In genomic region chr8:106892806-106893451, GRCm38 (mm10) we compare ENCODE assay signal across 8 mouse cellular contexts. TPM values are rescaled to one million over a fixed set of nuclear protein-coding genes. Genes with fewer than 3 reads are reported as not detected.
DNase-seq lines count a peak whose midpoint lies in the region; ATAC-seq and TF ChIP-seq lines count a peak whose summit lies in the region.

No protein-coding gene starts in this region.

- DNase-seq in gastrocnemius, postnatal 25 days: peak; percentile 50
- DNase-seq in gastrocnemius, adult 18-20 months (ENCODE audit: low spot score): no peak
- DNase-seq in c-Kit-positive CD71-positive TER-119-negative erythroid progenitor cells, embryonic 14.5 days (ENCODE audit: low read depth): peak; percentile 25
- DNase-seq in heart, postnatal 0 days (ENCODE audit: low spot score): peak; percentile 41
- peak in 1 of 3 experiments; percentile 23 for DNase-seq in liver, embryonic 14.5 days (ENCODE audit: low read depth in 3 of 3, low spot score in 3 of 3)
- DNase-seq in neural tube, embryonic 11.5 days (ENCODE audit: low spot score): peak; percentile 69
- DNase-seq in B cell, adult 2 months: no peak

- H3K4me3 ChIP-seq in heart, postnatal 0 days (ENCODE audit: low read depth, low read length): peak overlapping the region; percentile 85
- peak overlapping the region; percentile 71 to 92 for H3K4me3 ChIP-seq in liver, embryonic 14.5 days (ENCODE audit: insufficient read depth in 1 of 2, low read depth in 2 of 2, low read length in 2 of 2)
- peak overlapping the region; percentile 96 for H3K4me3 ChIP-seq in neural tube, embryonic 11.5 days (ENCODE audit: low read depth, low read length)

- peak overlapping the region; percentile 89 for H3K9ac ChIP-seq in heart, postnatal 0 days (replicated peaks; ENCODE audit: low read depth, low read length)
- peak overlapping the region; percentile 84 for H3K9ac ChIP-seq in liver, embryonic 14.5 days (replicated peaks)
- peak overlapping the region; percentile 98 for H3K9ac ChIP-seq in neural tube, embryonic 11.5 days (ENCODE audit: low read length)

- peak overlapping the region; percentile 74 for H3K4me2 ChIP-seq in heart, postnatal 0 days (ENCODE audit: low read depth, low read length)
- H3K4me2 ChIP-seq in liver, embryonic 14.5 days (ENCODE audit: low read depth): peak overlapping the region; percentile 87
- peak overlapping the region; percentile 51 for H3K4me2 ChIP-seq in neural tube, embryonic 11.5 days (ENCODE audit: low read depth)

- under 1% methylated on average over 49 of the region's 57 CpGs for WGBS in heart, postnatal 0 days
- WGBS in liver, embryonic 14.5 days (ENCODE audit: insufficient replicate concordance): under 1% methylated on average over 57 of the region's 57 CpGs
- under 1% methylated on average over 39 of the region's 57 CpGs for WGBS in neural tube, embryonic 11.5 days

- peaks cover 13% of the 10 kb centered on the region for H3K4me1 ChIP-seq in heart, postnatal 0 days (ENCODE audit: control insufficient read depth, insufficient read depth)
- H3K4me1 ChIP-seq in liver, embryonic 14.5 days (replicated peaks; ENCODE audit: control insufficient read depth in 2 of 2, insufficient read depth in 2 of 2, low read length in 1 of 2): peaks cover 7 to 8% of the 10 kb centered on the region in 2 experiments
- 0 out of 2 replicates have a peak, but pooled peaks cover 5% of the 10 kb centered on the region for H3K4me1 ChIP-seq in neural tube, embryonic 11.5 days (ENCODE audit: control insufficient read depth, insufficient read depth, low read length)

- ATAC-seq in CD4-positive, CD25-positive, alpha-beta regulatory T cell, adult 4 months: peak; percentile 36
- peak; percentile 79 for ATAC-seq in heart, postnatal 0 days (ENCODE audit: insufficient read depth, low read depth)
- peak; percentile 80 for ATAC-seq in liver, embryonic 14.5 days (ENCODE audit: insufficient read depth)
- ATAC-seq in neural tube, embryonic 11.5 days (ENCODE audit: insufficient read depth, low FRiP score, low TSS enrichment): peak; percentile 76

- no peak for TF ChIP-seq EP300 in heart, postnatal 0 days (IDR thresholded peaks at IDR 0.05; ENCODE audit: low read depth)
- TF ChIP-seq EP300 in liver, embryonic 14.5 days (IDR thresholded peaks at IDR 0.05; ENCODE audit: low read depth): no peak

- no peaks in the 10 kb centered on the region for H3K27me3 ChIP-seq in heart, postnatal 0 days (ENCODE audit: control insufficient read depth, insufficient read depth, low read length)
- no peaks in the 10 kb centered on the region for H3K27me3 ChIP-seq in liver, embryonic 14.5 days (ENCODE audit: control insufficient read depth, insufficient read depth, low read length)
- H3K27me3 ChIP-seq in neural tube, embryonic 11.5 days (ENCODE audit: control insufficient read depth, insufficient read depth, low read length): no peaks in the 10 kb centered on the region

- H3K9me3 ChIP-seq in heart, postnatal 0 days (replicated peaks; ENCODE audit: control insufficient read depth, low read length): no peaks in the 10 kb centered on the region
- no peaks in the 10 kb centered on the region for H3K9me3 ChIP-seq in liver, embryonic 14.5 days (ENCODE audit: control insufficient read depth, low read length)
- H3K9me3 ChIP-seq in neural tube, embryonic 11.5 days (ENCODE audit: control insufficient read depth, low read length): no peaks in the 10 kb centered on the region

- H3K36me3 ChIP-seq in heart, postnatal 0 days (replicated peaks; ENCODE audit: control insufficient read depth, insufficient read depth, low read length): peaks cover 31% of the 10 kb centered on the region
- H3K36me3 ChIP-seq in liver, embryonic 14.5 days (replicated peaks; ENCODE audit: control insufficient read depth, insufficient read depth, low read depth): peaks cover 19% of the 10 kb centered on the region
- no peaks in the 10 kb centered on the region; the same call in 1 of the 2 replicates for H3K36me3 ChIP-seq in neural tube, embryonic 11.5 days (ENCODE audit: control insufficient read depth, insufficient read depth, low read length)

- H3K27ac ChIP-seq in heart, postnatal 0 days (ENCODE audit: low read depth): peak overlapping the region; percentile 96
- peak overlapping the region; percentile 12 for H3K27ac ChIP-seq in liver, embryonic 14.5 days
- H3K27ac ChIP-seq in neural tube, embryonic 11.5 days (ENCODE audit: low read depth, low read length): peak overlapping the region; percentile 94

- no peak for TF ChIP-seq CTCF in heart, postnatal 0 days (IDR thresholded peaks at IDR 0.05; ENCODE audit: low read depth)
- no peak for TF ChIP-seq CTCF in liver, embryonic 14.5 days (IDR thresholded peaks at IDR 0.05; ENCODE audit: low read depth)

RNA-seq across cellular contexts. Expression of gene Utp4, which starts 0.5 kb away (rescaled TPM):
- total RNA-seq in gastrocnemius, postnatal 25 days (2021): 10 to 100 TPM; 18.0 to 20.0 TPM
- total RNA-seq in gastrocnemius, adult 18-20 months (2021): 10 to 100 TPM; 20.7 to 21.8 TPM
- polyA plus RNA-seq in CD4-positive, CD25-positive, alpha-beta regulatory T cell, adult 4 months (2017; shearing (Covaris generic)): 10 to 100 TPM; 53.2 to 64.3 TPM
- 18.9 and 30.6 TPM in 2 replicates for total RNA-seq in heart, postnatal 0 days (2014; rRNA removed; ENCODE audit: low replicate concordance)
- polyA plus RNA-seq in heart, postnatal 0 days (2015; fragmentation: Nextera tagmentation; extraction: Ambion mirVana): 26.0 and 29.1 TPM in 2 replicates
- polyA plus RNA-seq in liver, embryonic 14.5 days (2012; rRNA removed): 23.4 and 27.3 TPM in 2 replicates
- polyA plus RNA-seq in liver, embryonic 14.5 days (2014; fragmentation: Nextera tagmentation; extraction: Ambion mirVana): 35.1 and 35.3 TPM in 2 replicates
- polyA plus RNA-seq in neural tube, embryonic 11.5 days (2014; fragmentation: Nextera tagmentation; extraction: Ambion mirVana): 71.7 and 80.0 TPM in 2 replicates

RNA-seq across cellular contexts. Expression of gene Has3, which starts 22.9 kb away (rescaled TPM):
- 1 to 10 TPM in 1 of 2 experiments, under 1 TPM in 1; 0.74 to 1.3 TPM for total RNA-seq in gastrocnemius, postnatal 25 days (2021)
- under 1 TPM; 0.37 to 0.57 TPM for total RNA-seq in gastrocnemius, adult 18-20 months (2021)
- under 1 TPM; 0.10 to 0.13 TPM for polyA plus RNA-seq in CD4-positive, CD25-positive, alpha-beta regulatory T cell, adult 4 months (2017; shearing (Covaris generic))
- total RNA-seq in heart, postnatal 0 days (2014; rRNA removed; ENCODE audit: low replicate concordance): 2.5 and 4.6 TPM in 2 replicates
- polyA plus RNA-seq in heart, postnatal 0 days (2015; fragmentation: Nextera tagmentation; extraction: Ambion mirVana): 0.11 and 0.14 TPM in 2 replicates
- polyA plus RNA-seq in liver, embryonic 14.5 days (2012; rRNA removed): 0.02 and 0.08 TPM in 2 replicates
- 0.04 TPM in 1 of 2 replicates, not detected in the other for polyA plus RNA-seq in liver, embryonic 14.5 days (2014; fragmentation: Nextera tagmentation; extraction: Ambion mirVana)
- 0.09 and 0.28 TPM in 2 replicates for polyA plus RNA-seq in neural tube, embryonic 11.5 days (2014; fragmentation: Nextera tagmentation; extraction: Ambion mirVana)

RNA-seq across cellular contexts. Expression of gene Sntb2, which starts 42.6 kb away (rescaled TPM):
- 1 to 10 TPM; 6.1 to 6.9 TPM for total RNA-seq in gastrocnemius, postnatal 25 days (2021)
- 1 to 10 TPM; 4.1 to 4.2 TPM for total RNA-seq in gastrocnemius, adult 18-20 months (2021)
- 1 to 10 TPM; 2.9 to 6.5 TPM for polyA plus RNA-seq in CD4-positive, CD25-positive, alpha-beta regulatory T cell, adult 4 months (2017; shearing (Covaris generic))
- total RNA-seq in heart, postnatal 0 days (2014; rRNA removed; ENCODE audit: low replicate concordance): 19.2 and 21.2 TPM in 2 replicates
- polyA plus RNA-seq in heart, postnatal 0 days (2015; fragmentation: Nextera tagmentation; extraction: Ambion mirVana): 8.5 and 9.5 TPM in 2 replicates
- polyA plus RNA-seq in liver, embryonic 14.5 days (2012; rRNA removed): 0.52 and 0.68 TPM in 2 replicates
- polyA plus RNA-seq in liver, embryonic 14.5 days (2014; fragmentation: Nextera tagmentation; extraction: Ambion mirVana): 0.88 and 0.99 TPM in 2 replicates
- 6.3 and 7.7 TPM in 2 replicates for polyA plus RNA-seq in neural tube, embryonic 11.5 days (2014; fragmentation: Nextera tagmentation; extraction: Ambion mirVana)

Comparison
In these comparisons a context has a peak if more than half of its experiments do, and no peak if none do; other contexts are left out.
1. DNase-seq: peak in gastrocnemius, postnatal 25 days (single experiment), c-Kit-positive CD71-positive TER-119-negative erythroid progenitor cells, embryonic 14.5 days (single experiment), heart, postnatal 0 days (single experiment) and neural tube, embryonic 11.5 days (single experiment); none in gastrocnemius, adult 18-20 months (single experiment) and B cell, adult 2 months (0 of 2).
2. H3K27ac ChIP-seq: peak in every context shown above with its lines; median percentile 96 in heart, postnatal 0 days; 94 in neural tube, embryonic 11.5 days; 12 in liver, embryonic 14.5 days.
3. Peak in every context shown above with its lines, with median percentiles within 50 percentile points of each other: ATAC-seq, H3K4me2 ChIP-seq, H3K4me3 ChIP-seq and H3K9ac ChIP-seq.